9 mouse cellular contexts compared by ENCODE assay signal in genomic region chr14:55584303-55584701, GRCm38 (mm10). TPM values are rescaled to one million over a fixed set of nuclear protein-coding genes. Genes with fewer than 3 reads are reported as not detected.
A peak's percentile ranks its signal among the peaks of the same experiment; 100 is the strongest.
DNase-seq lines count a peak whose midpoint lies in the region; ATAC-seq and TF ChIP-seq lines count a peak whose summit lies in the region.
"Had no signal": no experiment of that assay in that cellular context is flagged by ENCODE, and none has a peak within 500 bp of the region (broad histone marks: within the 10 kb centered on the region; RNA-seq: fewer than 3 reads in every experiment).

No protein-coding gene starts in this region.

- peak overlapping the region; percentile 40 for H3K9ac ChIP-seq in kidney, embryonic 15.5 days
- H3K9ac ChIP-seq in hindbrain, embryonic 15.5 days: peak overlapping the region; percentile 50
- peak overlapping the region; percentile 68; the same call in 1 of the 2 replicates for H3K9ac ChIP-seq in midbrain, embryonic 14.5 days (replicated peaks; ENCODE audit: low read length)

- H3K36me3 ChIP-seq in kidney, embryonic 15.5 days: peaks cover 45% of the 10 kb centered on the region
- H3K36me3 ChIP-seq in hindbrain, embryonic 15.5 days: peaks cover 26% of the 10 kb centered on the region
- peaks cover 30% of the 10 kb centered on the region for H3K36me3 ChIP-seq in midbrain, embryonic 14.5 days (ENCODE audit: control insufficient read depth, insufficient read depth, low read length)

- H3K4me1 ChIP-seq in kidney, embryonic 15.5 days: peaks cover 18% of the 10 kb centered on the region
- no peaks in the 10 kb centered on the region for H3K4me1 ChIP-seq in cortical plate, adult 2 months (ENCODE audit: control insufficient read depth, insufficient read depth, low read length)
- peaks cover 16% of the 10 kb centered on the region for H3K4me1 ChIP-seq in hindbrain, embryonic 15.5 days (replicated peaks)
- H3K4me1 ChIP-seq in midbrain, embryonic 14.5 days (ENCODE audit: control insufficient read depth, insufficient read depth, low read length): no peaks in the 10 kb centered on the region

- no peaks in the 10 kb centered on the region for H3K27me3 ChIP-seq in kidney, embryonic 15.5 days
- no peaks in the 10 kb centered on the region for H3K27me3 ChIP-seq in hindbrain, embryonic 15.5 days
- H3K27me3 ChIP-seq in midbrain, embryonic 14.5 days (ENCODE audit: control insufficient read depth, insufficient read depth, low read length): no peaks in the 10 kb centered on the region
- H3K27me3 ChIP-seq: Patski had no signal

- WGBS in kidney, embryonic 15.5 days: 37% methylated on average over 5 of the region's 5 CpGs
- 40% methylated on average over 5 of the region's 5 CpGs for WGBS in hindbrain, embryonic 15.5 days
- 44% methylated on average over 5 of the region's 5 CpGs for WGBS in midbrain, embryonic 14.5 days

- no peak overlapping the region for H3K27ac ChIP-seq in kidney, embryonic 15.5 days
- H3K27ac ChIP-seq in cortical plate, adult 2 months (ENCODE audit: insufficient read depth, low read length): no peak overlapping the region
- H3K27ac ChIP-seq in hindbrain, embryonic 15.5 days (replicated peaks): no peak overlapping the region
- H3K27ac ChIP-seq in midbrain, embryonic 14.5 days (replicated peaks; ENCODE audit: low read depth, low read length): no peak overlapping the region

- TF ChIP-seq CTCF in cortical plate, adult 2 months (IDR thresholded peaks at IDR 0.05; ENCODE audit: extremely low read depth, insufficient read depth, low read length): no peak

- no peak for DNase-seq in kidney, adult 8-10 months
- DNase-seq in midbrain, embryonic 14.5 days: no peak
- no peak for DNase-seq in cerebellum, adult 18-20 months
- no peak for DNase-seq in gastrocnemius, postnatal 14 days
- no peak for DNase-seq in thymus, postnatal 36 days

- H3K9me3 ChIP-seq in kidney, embryonic 15.5 days (replicated peaks): no peaks in the 10 kb centered on the region
- H3K9me3 ChIP-seq in hindbrain, embryonic 15.5 days: no peaks in the 10 kb centered on the region
- no peaks in the 10 kb centered on the region; the same call in 1 of the 2 replicates for H3K9me3 ChIP-seq in midbrain, embryonic 14.5 days (ENCODE audit: control insufficient read depth, low read length)

- TF ChIP-seq POLR2A in cortical plate, adult 2 months (IDR thresholded peaks at IDR 0.05; ENCODE audit: extremely low read depth, insufficient read depth, low read length): no peak

- peak overlapping the region; percentile 58 for H3K4me3 ChIP-seq in kidney, embryonic 15.5 days (replicated peaks)
- peak overlapping the region; percentile 95 for H3K4me3 ChIP-seq in cortical plate, adult 2 months (ENCODE audit: insufficient read depth, low read length)
- peak overlapping the region; percentile 46 for H3K4me3 ChIP-seq in hindbrain, embryonic 15.5 days
- H3K4me3 ChIP-seq in midbrain, embryonic 14.5 days (replicated peaks; ENCODE audit: low read depth, low read length): peak overlapping the region; percentile 41

- intact Hi-C loops in gastrocnemius, postnatal 14 days (cut with DNase I; ENCODE audit: low total_unique reads): no loop called here

- no peak for ATAC-seq in kidney, embryonic 15.5 days (replicated peaks; ENCODE audit: low FRiP score)
- no peak for ATAC-seq in hindbrain, embryonic 15.5 days (ENCODE audit: low FRiP score, low read depth)
- no peak for ATAC-seq in midbrain, embryonic 14.5 days (ENCODE audit: low FRiP score, low TSS enrichment)
- ATAC-seq: Patski had no signal

- peak overlapping the region; percentile 93 for H3K4me2 ChIP-seq in kidney, embryonic 15.5 days
- H3K4me2 ChIP-seq in hindbrain, embryonic 15.5 days: peak overlapping the region; percentile 77
- peak overlapping the region; percentile 68 for H3K4me2 ChIP-seq in midbrain, embryonic 14.5 days (ENCODE audit: low read length)

RNA-seq across cellular contexts. Expression of gene Emc9, which starts 0.8 kb away (rescaled TPM):
- 6.8 and 7.4 TPM in 2 replicates for polyA plus RNA-seq in kidney, embryonic 15.5 days (2015; fragmentation: Nextera tagmentation; extraction: Ambion mirVana)
- 51.9 and 55.3 TPM in 2 replicates for polyA plus RNA-seq in cortical plate, adult 2 months (2012; rRNA removed)
- polyA plus RNA-seq in hindbrain, embryonic 15.5 days (2015; fragmentation: Nextera tagmentation; extraction: Ambion mirVana): 42.0 and 48.9 TPM in 2 replicates
- 17.3 and 32.8 TPM in 2 replicates for polyA plus RNA-seq in midbrain, embryonic 14.5 days (2014; fragmentation: Nextera tagmentation; extraction: Ambion mirVana)
- total RNA-seq in gastrocnemius, postnatal 14 days (2021): 10 to 100 TPM; 38.6 to 39.4 TPM

RNA-seq across cellular contexts. Expression of gene Psme1, which starts 6.4 kb away (rescaled TPM):
- 147 and 153 TPM in 2 replicates for polyA plus RNA-seq in kidney, embryonic 15.5 days (2015; fragmentation: Nextera tagmentation; extraction: Ambion mirVana)
- 50.2 and 61.4 TPM in 2 replicates for polyA plus RNA-seq in cortical plate, adult 2 months (2012; rRNA removed)
- 221 and 222 TPM in 2 replicates for polyA plus RNA-seq in hindbrain, embryonic 15.5 days (2015; fragmentation: Nextera tagmentation; extraction: Ambion mirVana)
- 189 and 217 TPM in 2 replicates for polyA plus RNA-seq in midbrain, embryonic 14.5 days (2014; fragmentation: Nextera tagmentation; extraction: Ambion mirVana)
- 10 to 100 TPM; 48.3 to 49.7 TPM for total RNA-seq in gastrocnemius, postnatal 14 days (2021)

RNA-seq across cellular contexts. Expression of gene Psme2, which starts 6.6 kb away (rescaled TPM):
- 248 and 261 TPM in 2 replicates for polyA plus RNA-seq in kidney, embryonic 15.5 days (2015; fragmentation: Nextera tagmentation; extraction: Ambion mirVana)
- 37.3 and 44.5 TPM in 2 replicates for polyA plus RNA-seq in cortical plate, adult 2 months (2012; rRNA removed)
- 178 and 204 TPM in 2 replicates for polyA plus RNA-seq in hindbrain, embryonic 15.5 days (2015; fragmentation: Nextera tagmentation; extraction: Ambion mirVana)
- 165 and 182 TPM in 2 replicates for polyA plus RNA-seq in midbrain, embryonic 14.5 days (2014; fragmentation: Nextera tagmentation; extraction: Ambion mirVana)
- 10 to 100 TPM; 57.5 to 63.2 TPM for total RNA-seq in gastrocnemius, postnatal 14 days (2021)

RNA-seq across cellular contexts. Expression of gene Rnf31, which starts 7.2 kb away (rescaled TPM):
- polyA plus RNA-seq in kidney, embryonic 15.5 days (2015; fragmentation: Nextera tagmentation; extraction: Ambion mirVana): 18.6 and 21.7 TPM in 2 replicates
- 22.5 and 24.7 TPM in 2 replicates for polyA plus RNA-seq in cortical plate, adult 2 months (2012; rRNA removed)
- polyA plus RNA-seq in hindbrain, embryonic 15.5 days (2015; fragmentation: Nextera tagmentation; extraction: Ambion mirVana): 20.1 and 25.7 TPM in 2 replicates
- polyA plus RNA-seq in midbrain, embryonic 14.5 days (2014; fragmentation: Nextera tagmentation; extraction: Ambion mirVana): 15.6 and 17.1 TPM in 2 replicates
- 10 to 100 TPM in 1 of 2 experiments, 1 to 10 TPM in 1; 9.4 to 11.7 TPM for total RNA-seq in gastrocnemius, postnatal 14 days (2021)

RNA-seq across cellular contexts. Expression of gene Fitm1, which starts 8.9 kb away (rescaled TPM):
- polyA plus RNA-seq in kidney, embryonic 15.5 days (2015; fragmentation: Nextera tagmentation; extraction: Ambion mirVana): 4.2 and 6.1 TPM in 2 replicates
- not detected in 2 replicates for polyA plus RNA-seq in cortical plate, adult 2 months (2012; rRNA removed)
- polyA plus RNA-seq in hindbrain, embryonic 15.5 days (2015; fragmentation: Nextera tagmentation; extraction: Ambion mirVana): 0.17 and 0.41 TPM in 2 replicates
- polyA plus RNA-seq in midbrain, embryonic 14.5 days (2014; fragmentation: Nextera tagmentation; extraction: Ambion mirVana): not detected in 2 replicates
- 100 to 1,000 TPM; 415 to 455 TPM for total RNA-seq in gastrocnemius, postnatal 14 days (2021)
- polyA plus RNA-seq: Patski had no signal

Comparison
In these comparisons a context has a peak if more than half of its experiments do, and no peak if none do; other contexts are left out.
1. H3K4me3 ChIP-seq: peak in every context shown above with its lines; median percentile 95 in cortical plate, adult 2 months; 58 in kidney, embryonic 15.5 days; 46 in hindbrain, embryonic 15.5 days; 41 in midbrain, embryonic 14.5 days.